Mouse (Mus musculus) adrenal gland, adult 2 months (tissue): ENCODE results near the gene Spon1. TPM values are rescaled to one million over a fixed set of nuclear protein-coding genes. Genes with fewer than 3 reads are reported as not detected.

ENCODE experiments used
- DNase-seq: peaks from one replicate; pipeline ENCODE4 v3.0.0; 2021
- polyA plus RNA-seq: library from polyadenylated mRNA; depleted of rRNA; stranded (reverse); fragments of >200 nt; gene quantifications from 2 replicates; pipeline ENCODE4 v1.2.3, GENCODE M21; 2012
- total RNA-seq, 2 experiments: library from RNA; stranded (reverse); gene quantifications; 2 replicates each; pipeline ENCODE4 v1.2.3; 2021

Spon1 gene
- total and polyA plus RNA-seq, 3 experiments, result 10.3 to 12.2 (median 10.4) TPM

DNA sequence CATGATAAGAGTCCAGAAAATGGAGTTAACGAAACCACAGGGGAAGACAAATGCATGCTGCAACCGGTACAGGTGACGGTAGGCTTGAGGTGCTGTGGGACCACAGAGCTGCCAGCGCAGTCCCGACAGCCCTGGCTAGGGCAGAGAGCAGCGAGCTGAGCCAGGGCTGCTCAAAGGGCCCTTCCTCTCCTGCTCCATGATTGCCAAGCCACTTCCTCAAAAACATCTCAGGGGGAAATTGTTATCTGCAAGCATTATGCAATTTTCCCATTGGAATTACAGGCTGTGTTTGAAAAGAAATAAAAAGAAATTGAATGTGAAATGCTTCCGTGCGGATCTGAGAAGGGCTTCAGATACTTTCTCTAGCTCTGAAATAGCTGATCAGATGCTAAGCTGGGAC lies 240.7 kb downstream of the Spon1 start:
- no peak for DNase-seq

- peak; percentile 43 for DNase-seq
Observed at GRCm38 (mm10) chr7:114007565-114007964, 241.8 kb downstream of the Spon1 start.

- DNase-seq, result no peak
Observed at GRCm38 (mm10) chr7:114011726-114012443, 246.1 kb downstream of the Spon1 start.

GRCm38 (mm10) chr7:114016001-114016949 lies 250.5 kb downstream of the Spon1 start:
- DNase-seq, result peak; percentile 35

- DNase-seq, result peak; percentile 25
Observed at GRCm38 (mm10) chr7:114018861-114019260, 253.1 kb downstream of the Spon1 start.

DNA sequence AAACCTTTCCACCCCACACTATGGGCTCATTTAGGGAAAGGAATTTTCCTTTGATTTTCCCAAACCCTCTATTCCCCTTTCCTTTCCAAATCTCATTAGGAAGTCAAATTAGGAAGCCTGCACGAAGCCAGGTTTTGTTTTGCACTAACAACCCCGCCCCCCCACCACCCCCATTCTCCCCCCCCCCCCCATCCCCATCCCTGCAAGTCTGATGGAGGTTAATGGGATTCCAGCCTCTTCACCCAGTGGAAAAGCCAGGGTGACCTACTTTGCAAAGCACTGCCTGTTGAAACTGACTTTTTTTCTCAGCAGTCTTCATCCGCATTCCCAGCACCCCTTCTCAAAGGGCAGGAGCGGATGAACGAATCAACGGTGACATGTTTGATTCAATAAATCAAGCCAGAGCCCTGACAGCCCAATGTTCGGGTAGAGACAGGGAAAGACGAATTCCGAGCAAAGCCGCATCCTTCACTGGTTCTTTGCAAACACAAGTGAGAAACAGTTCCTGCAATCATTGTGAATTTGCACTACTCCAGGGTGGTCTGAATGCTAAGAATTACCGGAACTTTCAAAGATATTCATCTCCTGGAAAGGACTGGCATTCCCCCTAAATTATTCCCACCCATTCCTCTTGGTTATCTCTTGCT lies 254.4 kb downstream of the Spon1 start:
- DNase-seq, result no peak

- DNase-seq, result peak; percentile 78
Observed at GRCm38 (mm10) chr7:114020704-114021093, 254.9 kb downstream of the Spon1 start.

DNA sequence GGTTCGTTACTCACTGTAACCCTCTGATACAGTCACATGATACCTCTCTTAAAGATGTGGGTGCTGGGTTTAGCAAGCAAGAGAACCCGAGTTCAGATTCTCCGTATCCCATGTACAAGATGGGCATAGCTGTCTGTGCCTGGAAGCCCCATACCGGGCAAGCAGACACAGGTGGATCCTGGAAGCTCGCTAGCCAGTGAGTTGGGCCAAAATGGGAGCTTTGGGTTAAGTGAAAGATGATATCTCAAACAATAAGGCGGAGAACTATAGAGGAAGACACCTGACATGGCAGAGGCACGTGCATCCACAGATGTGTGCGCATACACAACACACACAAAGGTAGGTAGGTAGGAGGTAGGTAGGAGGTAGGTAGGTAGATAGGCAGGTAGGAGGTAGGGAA lies 261.1 kb downstream of the Spon1 start:
- no peak for DNase-seq

DNA sequence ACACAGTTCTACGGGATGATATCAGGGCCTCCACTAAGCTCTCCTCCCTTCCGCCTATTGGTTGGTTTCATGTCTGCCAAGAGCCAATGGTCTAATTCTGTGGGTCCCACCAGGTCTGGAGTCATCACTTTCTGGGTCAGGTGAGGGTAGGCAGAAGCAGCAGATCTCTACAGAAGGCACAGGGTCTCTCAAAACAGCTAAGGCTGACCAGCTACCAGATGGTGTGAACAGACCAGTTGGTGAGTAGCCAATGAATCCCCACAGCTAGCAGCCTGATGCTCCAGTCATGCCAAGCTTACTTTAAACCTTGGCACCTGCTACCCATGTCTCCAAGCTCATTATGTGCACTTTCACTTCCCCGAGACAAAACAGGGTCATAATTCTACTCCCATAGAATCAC lies 261.6 kb downstream of the Spon1 start:
- no peak for DNase-seq

DNA sequence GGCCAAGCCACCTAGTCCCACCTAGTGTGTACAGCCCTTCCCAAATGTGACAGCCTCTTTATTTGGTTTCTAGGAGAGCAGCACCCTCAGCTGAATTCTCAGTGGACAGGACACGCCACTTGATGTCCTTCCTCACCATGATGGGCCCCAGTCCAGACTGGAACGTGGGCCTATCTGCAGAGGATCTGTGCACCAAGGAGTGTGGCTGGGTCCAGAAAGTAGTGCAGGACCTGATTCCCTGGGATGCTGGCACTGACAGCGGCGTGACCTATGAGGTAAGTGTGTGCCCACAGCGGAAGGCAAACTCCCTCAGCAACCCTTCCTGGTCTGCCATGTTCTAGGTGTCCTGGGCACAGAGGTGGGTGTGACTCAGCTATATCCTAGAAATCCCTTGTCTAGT lies 263.0 kb downstream of the Spon1 start:
- DNase-seq, result no peak

DNA sequence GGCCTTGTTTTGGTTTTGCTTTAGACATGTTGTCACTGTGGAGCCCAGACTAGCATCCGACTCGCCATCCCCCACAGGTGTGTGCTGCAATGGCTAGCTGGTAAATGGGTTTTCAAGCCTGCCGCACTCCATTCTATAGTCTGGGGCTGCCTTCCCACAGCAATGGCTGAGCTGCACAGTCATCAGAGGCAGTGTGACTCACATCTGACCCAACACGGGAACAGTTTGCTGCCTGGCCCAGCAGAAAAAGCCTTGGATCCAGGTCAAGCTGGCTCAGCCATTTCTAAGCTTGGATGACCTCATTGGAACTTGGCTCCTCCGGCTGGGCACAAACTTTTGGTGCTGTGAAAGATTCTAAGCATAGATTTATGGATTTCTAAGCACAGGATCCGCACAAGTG lies 263.8 kb downstream of the Spon1 start:
- peak; percentile 92 for DNase-seq

- no peak for DNase-seq
Observed at GRCm38 (mm10) chr7:114037237-114037636, 271.4 kb downstream of the Spon1 start.

GRCm38 (mm10) chr7:114041349-114041748 lies 275.6 kb downstream of the Spon1 start:
- DNase-seq, result no peak

DNA sequence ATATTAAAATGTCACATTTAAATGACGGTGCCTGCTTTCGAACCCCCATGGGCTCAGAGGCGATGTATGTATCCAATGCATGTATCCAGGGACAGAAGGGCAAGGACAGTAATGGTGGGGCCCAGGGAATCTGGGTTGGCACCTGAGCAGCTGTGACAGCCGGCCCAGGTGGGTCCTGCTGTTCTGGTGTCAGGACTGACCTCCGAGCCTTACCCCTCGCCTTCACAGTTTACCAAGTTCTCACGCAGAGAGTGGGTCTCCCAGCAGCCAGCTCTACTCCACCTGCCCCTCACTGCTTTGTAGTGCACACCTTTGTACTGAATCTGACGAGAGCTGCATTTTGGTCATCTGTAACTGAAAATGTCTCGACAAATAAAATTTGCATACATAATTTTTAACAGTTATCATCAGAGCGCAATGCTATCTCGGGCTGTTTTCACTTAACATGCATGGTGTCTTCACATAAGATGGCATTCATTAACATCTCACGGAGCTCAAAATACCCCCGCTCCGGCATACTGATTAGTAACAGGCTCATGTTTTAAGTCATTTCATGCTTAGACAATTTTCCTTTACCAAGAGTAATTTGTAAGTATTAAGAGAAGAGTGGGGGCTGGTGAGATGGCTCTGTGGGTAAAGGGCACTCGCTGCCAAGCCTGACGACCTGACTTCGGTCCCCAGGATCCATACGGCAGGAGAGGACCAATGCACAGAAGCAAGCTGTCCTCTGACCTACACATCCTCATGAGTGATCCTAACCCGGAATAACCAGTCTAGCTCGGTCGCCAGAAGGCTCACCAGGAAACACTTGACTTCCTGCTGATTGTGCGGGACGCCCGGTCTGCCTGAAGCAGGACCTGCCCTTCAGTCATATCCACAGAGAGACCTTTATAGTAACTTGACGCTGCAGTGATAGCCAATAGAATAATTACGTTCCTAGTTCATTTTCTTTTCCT lies 277.5 kb downstream of the Spon1 start:
- no peak for DNase-seq

GRCm38 (mm10) chr7:114043929-114044549 lies 278.2 kb downstream of the Spon1 start:
- DNase-seq, result no peak

- no peak for DNase-seq
Observed at GRCm38 (mm10) chr7:114045814-114046213, 280.0 kb downstream of the Spon1 start.

DNA sequence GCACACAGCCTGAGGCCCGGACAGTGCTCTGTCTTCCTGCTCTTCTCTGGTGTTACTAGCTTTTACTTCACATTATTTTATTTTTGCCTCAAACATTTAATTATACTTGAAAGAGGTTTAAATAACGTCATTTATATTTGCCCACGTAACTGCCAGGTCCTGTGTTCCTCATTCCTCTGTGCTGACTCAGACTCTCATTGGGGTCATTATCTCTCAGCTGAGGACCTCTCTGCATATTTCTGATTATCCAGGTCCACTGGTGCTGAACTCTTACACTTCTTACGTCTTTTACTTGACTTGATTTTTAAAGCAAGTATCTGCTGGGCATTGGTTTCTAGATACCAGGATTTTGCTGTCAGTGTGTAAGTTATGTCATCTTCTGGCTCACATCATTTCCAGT lies 287.9 kb downstream of the Spon1 start:
- no peak for DNase-seq

GRCm38 (mm10) chr7:114058166-114058565 lies 292.4 kb downstream of the Spon1 start:
- DNase-seq, result no peak

GRCm38 (mm10) chr7:114058927-114059441 lies 293.2 kb downstream of the Spon1 start:
- DNase-seq, result no peak

- DNase-seq, result no peak
Observed at GRCm38 (mm10) chr7:114060445-114060844, 294.6 kb downstream of the Spon1 start.

DNA sequence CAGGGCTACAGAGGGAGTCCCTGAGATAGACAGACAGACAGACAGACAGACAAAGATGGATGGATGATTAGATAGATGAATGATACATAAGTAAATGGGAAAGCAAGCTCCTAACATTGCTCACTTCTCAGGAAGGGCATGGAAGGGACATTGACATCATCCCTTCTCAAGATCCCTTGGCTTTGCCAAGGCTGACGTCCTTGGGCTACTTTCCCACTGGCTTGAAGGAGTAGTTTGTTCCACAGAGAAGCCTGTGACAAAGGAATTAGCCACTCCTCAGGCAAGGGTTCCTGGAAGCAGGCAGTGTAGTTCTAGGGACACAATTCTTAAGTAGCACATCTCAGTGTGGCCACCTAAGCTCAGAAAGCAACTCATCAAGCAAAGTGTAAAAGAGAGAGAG lies 296.7 kb downstream of the Spon1 start:
- peak; percentile 62 for DNase-seq
